Mouse (Mus musculus): Measurements from ENCODE around the gene Trim2. TPM values are rescaled to one million over a fixed set of nuclear protein-coding genes. Genes with fewer than 3 reads are reported as not detected.

Trim2 gene
- total RNA-seq (2021), result 10 to 100 TPM in 1 of 2 experiments, 1 to 10 TPM in 1; 8.9 to 10.1 TPM

DNA sequence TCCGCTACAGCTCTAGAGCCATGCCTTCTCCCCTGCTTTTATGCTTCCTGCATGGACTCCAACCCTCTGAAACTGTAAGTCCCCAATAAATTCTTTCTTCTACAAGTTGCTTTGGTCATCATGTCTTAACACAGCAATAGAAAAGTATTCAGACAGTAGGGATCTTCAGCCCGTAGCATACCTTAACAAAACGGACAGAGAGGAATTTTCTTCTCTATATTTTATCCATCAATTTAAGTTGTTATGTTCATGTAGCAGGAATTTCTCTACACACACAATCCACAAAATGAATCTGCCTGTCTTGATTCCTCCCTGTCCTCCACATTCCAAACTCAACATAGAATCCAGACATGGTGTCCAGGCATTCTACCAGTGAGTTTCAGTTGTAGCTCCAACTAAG lies at the start of gene Trim2:
TSS of gene Trim2 (minus strand) at position 101 of the 400 bp plus-strand sequence.
- DNase-seq, result no peak

GRCm38 (mm10) chr3:84355930-84356689 lies 49.4 kb upstream of the Trim2 start:
- peak; percentile 80 for DNase-seq

GRCm38 (mm10) chr3:84352353-84353034 lies 45.8 kb upstream of the Trim2 start:
- peak; percentile 90 for DNase-seq

- DNase-seq, result no peak
Observed at GRCm38 (mm10) chr3:84350311-84350710, 43.6 kb upstream of the Trim2 start.

GRCm38 (mm10) chr3:84349771-84350170 lies 43.1 kb upstream of the Trim2 start:
- no peak for DNase-seq

- no peak for DNase-seq
Observed at GRCm38 (mm10) chr3:84347426-84347825, 40.7 kb upstream of the Trim2 start.

- no peak for DNase-seq
Observed at GRCm38 (mm10) chr3:84346456-84347150, 39.9 kb upstream of the Trim2 start.

DNA sequence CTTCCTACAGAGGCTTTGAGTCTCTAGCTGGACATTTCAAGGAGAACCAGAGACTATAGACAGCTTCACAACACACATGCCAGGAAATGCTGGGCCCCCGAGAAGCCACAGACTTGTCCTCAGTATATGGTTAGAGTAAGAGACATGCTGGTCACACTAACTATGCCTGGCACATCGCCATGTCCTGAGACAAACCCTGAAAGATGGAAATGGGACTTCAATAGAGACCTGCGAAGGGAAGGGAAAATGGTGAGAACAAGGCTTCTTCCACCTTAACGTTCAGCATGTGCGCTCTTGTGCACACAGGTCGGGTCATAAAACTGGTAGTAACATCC lies 38.9 kb upstream of the Trim2 start:
- peak; percentile 51 for DNase-seq

- peak; percentile 89 for DNase-seq
Observed at GRCm38 (mm10) chr3:84344725-84345645, 38.3 kb upstream of the Trim2 start.

- no peak for DNase-seq
Observed at GRCm38 (mm10) chr3:84343101-84343500, 36.4 kb upstream of the Trim2 start.

DNA sequence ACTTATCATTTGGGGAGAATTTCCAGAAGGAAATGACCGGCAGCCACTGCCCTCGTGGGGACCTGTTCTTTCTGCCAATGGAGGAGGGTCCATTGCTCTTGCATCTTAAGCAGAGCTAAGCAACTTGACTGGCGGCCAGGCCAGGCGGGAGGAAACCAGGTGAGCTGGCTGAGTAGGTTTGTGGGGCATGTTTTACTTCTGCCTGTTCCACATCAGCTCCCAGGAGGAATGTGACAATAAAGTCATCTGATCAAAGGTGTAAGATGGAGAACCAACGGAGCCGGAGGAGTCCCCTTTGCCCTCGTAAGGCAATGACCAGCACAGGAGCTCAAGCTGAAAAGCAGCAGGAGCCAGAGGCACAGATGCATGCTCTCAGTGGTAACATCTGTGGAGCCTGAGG lies 35.1 kb upstream of the Trim2 start:
- no peak for DNase-seq

GRCm38 (mm10) chr3:84337585-84337984 lies 30.9 kb upstream of the Trim2 start:
- no peak for DNase-seq

DNA sequence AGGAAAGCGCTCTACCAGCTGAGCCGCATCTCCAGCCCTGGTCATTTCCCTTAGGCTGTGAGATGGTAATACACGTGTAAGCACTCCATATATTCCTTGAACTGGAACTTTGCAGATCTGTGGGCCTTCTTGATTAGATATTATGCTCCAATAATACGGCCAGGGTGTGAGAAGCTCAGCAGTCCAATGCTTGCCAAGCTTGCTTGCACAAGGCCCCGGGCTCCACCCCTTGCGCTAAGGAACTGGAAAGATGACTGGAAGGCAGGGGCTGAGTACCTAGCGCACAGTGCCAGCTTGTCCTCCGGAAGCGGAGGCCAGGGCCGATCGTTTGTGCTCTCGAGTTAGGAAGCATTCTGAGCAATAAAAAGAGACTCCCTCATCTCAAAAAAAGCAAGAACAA lies 29.7 kb upstream of the Trim2 start:
- no peak for DNase-seq

DNA sequence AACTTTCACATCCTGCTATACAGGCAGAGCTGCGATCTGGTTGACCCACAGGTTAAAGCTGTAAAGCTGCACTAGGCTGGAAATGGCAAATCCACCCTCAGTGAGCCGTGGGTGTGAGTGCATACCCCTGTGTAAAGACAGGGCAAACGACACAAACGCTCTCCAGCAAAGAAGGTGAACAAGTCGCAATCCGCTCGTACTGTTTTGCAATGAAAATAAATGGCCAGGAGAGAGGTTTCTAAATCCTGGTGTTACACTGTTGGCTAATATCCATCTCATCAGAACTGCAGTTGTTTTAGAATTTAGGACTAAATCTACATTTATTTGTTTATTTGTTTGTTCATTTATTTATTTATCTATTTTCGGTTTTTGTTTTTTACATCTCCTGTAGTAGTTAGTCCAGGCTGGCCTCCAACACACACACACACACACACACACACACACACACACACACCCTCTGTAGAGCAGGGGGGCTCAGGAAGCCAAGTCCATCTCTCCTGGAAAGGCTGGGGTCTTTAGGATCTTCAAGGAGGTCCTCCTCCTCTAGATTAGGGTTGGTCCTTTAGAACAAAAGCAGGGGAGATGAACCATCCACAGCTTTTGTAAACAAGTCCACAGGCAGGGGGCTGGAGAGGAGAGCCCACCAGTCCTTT lies 28.9 kb upstream of the Trim2 start:
- no peak for DNase-seq

GRCm38 (mm10) chr3:84334771-84335420 lies 28.2 kb upstream of the Trim2 start:
- DNase-seq, result no peak

DNA sequence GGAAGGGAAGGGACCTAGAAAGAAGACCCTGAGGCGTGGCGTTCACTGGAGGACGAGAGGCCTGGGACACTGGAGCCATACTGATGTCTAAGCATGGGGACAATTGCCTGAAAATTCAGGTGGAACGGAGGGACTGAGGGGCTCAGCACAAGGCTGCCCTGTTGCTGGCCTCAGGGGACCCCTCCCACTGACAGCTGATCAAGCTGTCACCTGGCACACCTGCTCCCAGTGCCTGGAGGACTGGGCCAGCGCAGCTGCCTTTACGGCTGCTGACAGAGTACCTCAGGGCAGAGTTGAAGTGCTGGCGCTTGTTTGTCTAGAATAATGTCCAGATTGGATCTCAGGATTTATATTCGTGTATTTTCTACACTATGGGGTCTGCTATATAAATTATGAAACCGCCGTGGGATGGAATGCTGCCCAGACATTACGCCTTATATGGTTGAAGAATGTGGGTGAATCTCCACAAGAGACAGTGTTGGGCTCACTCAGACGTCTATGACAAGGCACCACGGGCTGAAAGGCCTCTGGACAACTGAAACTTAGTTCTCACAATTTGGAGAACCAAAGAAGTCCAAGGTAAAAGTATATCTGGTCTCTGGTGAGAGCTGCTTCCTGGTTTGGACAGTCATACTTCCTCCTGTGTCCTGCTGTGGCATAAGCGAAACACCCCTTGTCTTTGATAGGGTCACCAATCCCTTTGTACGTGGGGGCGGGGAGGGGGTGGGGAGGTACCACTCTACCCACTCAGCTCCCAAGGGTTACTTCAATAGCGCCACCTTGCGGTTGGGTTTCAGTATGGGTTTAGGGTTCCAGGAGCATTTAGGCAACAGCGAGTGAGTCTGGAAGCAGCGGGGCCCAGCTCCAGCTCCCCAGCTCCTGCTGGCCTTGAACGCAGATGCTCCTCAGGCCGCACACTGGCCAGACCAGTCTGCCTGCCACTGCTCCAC lies 27.0 kb upstream of the Trim2 start:
- peak; percentile 77 for DNase-seq

DNA sequence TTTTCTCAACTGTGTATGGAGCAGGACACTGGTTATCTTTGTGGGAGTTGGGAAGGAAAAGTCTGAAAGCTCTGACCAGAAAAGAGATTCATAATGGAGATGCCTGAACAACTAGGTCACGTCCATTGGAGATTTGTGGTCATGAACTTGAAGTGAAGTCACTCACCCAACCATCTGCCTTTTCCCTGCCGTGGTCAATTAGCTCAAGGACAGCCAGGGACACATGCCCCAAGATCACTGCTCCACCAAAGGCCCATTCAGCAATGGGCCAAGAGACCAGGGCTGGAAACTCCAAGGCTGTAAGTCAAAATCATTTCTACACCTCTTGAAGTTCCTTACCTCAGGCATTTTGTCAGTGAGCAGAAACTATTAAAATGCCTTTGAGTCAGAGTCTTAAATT lies 23.5 kb upstream of the Trim2 start:
- no peak for DNase-seq

GRCm38 (mm10) chr3:84324967-84325441 lies 18.3 kb upstream of the Trim2 start:
- peak; percentile 24 for DNase-seq

DNA sequence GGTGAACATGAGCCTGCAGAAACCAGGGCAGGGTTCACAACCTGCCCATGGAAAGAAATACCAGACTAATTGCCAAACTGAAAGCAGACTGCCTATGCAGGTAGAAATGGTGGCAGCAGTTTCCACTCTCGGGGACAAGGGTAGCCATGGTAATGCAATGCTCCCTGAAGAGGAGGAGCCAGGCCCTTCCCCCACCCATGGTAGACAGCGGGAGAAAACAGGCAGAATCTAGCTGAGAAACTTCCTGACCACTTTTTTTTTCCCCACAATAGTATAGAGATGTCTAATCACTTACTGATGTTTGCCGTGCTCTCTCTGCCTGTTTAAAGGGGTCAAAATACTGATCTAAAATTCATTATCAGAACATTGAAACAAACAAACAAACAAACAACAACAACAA lies 17.8 kb upstream of the Trim2 start:
- DNase-seq, result no peak

- DNase-seq, result no peak
Observed at GRCm38 (mm10) chr3:84324000-84324399, 17.3 kb upstream of the Trim2 start.

Data from heart, postnatal 4 days (tissue).